Mouse (Mus musculus): ENCODE measurements around the gene Tpk1. TPM values are rescaled to one million over a fixed set of nuclear protein-coding genes. Genes with fewer than 3 reads are reported as not detected.
A peak's percentile ranks its signal among the peaks of the same experiment; 100 is the strongest.

Gene Tpk1
- polyA plus RNA-seq, 1 experiment from 2014 or later: 8.2 TPM

- H3K27me3 ChIP-seq (replicated peaks; ENCODE audit: control insufficient read depth, insufficient read depth, low read length): no peaks in the 10 kb centered on the region
- H3K4me1 ChIP-seq (ENCODE audit: control insufficient read depth, insufficient read depth, low read length): no peaks in the 10 kb centered on the region
- no peak overlapping the region for H3K27ac ChIP-seq (replicated peaks; ENCODE audit: low read depth, low read length)
- no peaks in the 10 kb centered on the region for H3K36me3 ChIP-seq (ENCODE audit: control insufficient read depth, insufficient read depth, low read length)
- H3K4me3 ChIP-seq (ENCODE audit: low read depth, low read length): no peak overlapping the region
- ATAC-seq (ENCODE audit: low read depth): no peak
- DNase-seq (ENCODE audit: low spot score): no peak
- no peak overlapping the region for H3K4me2 ChIP-seq (ENCODE audit: low read depth, low read length)
- H3K9me3 ChIP-seq (ENCODE audit: control insufficient read depth, low read length): no peaks in the 10 kb centered on the region
- H3K9ac ChIP-seq (ENCODE audit: low read depth, low read length): no peak overlapping the region
- WGBS: 82% methylated on average over 2 of the region's 2 CpGs
Measured at GRCm38 (mm10) chr6:43462189-43462848, 203.8 kb downstream of the Tpk1 start.

- Histone ChIP-seq H3K27me3 (replicated peaks; ENCODE audit: control insufficient read depth, insufficient read depth, low read length) (no peaks in the 10 kb centered on the region), H3K9me3 (ENCODE audit: control insufficient read depth, low read length) (no peaks in the 10 kb centered on the region), H3K36me3 (ENCODE audit: control insufficient read depth, insufficient read depth, low read length) (no peaks in the 10 kb centered on the region), H3K4me1 (ENCODE audit: control insufficient read depth, insufficient read depth, low read length) (no peaks in the 10 kb centered on the region), H3K27ac (replicated peaks; ENCODE audit: low read depth, low read length) (no peak overlapping the region), H3K4me3 (ENCODE audit: low read depth, low read length) (no peak overlapping the region), H3K4me2 (ENCODE audit: low read depth, low read length) (no peak overlapping the region), H3K9ac (ENCODE audit: low read depth, low read length) (no peak overlapping the region)
- DNase-seq (ENCODE audit: low spot score) (peak; percentile 45), ATAC-seq (ENCODE audit: low read depth) (no peak)
- WGBS: 55% methylated on average over 2 of the region's 2 CpGs
Measured at GRCm38 (mm10) chr6:43459082-43459481, 207.0 kb downstream of the Tpk1 start.

GRCm38 (mm10) chr6:43457989-43458388 lies 208.1 kb downstream of the Tpk1 start:
- Histone ChIP-seq H3K4me3 (ENCODE audit: low read depth, low read length) (no peak overlapping the region), H3K4me2 (ENCODE audit: low read depth, low read length) (no peak overlapping the region), H3K4me1 (ENCODE audit: control insufficient read depth, insufficient read depth, low read length) (no peaks in the 10 kb centered on the region), H3K36me3 (ENCODE audit: control insufficient read depth, insufficient read depth, low read length) (no peaks in the 10 kb centered on the region), H3K27ac (replicated peaks; ENCODE audit: low read depth, low read length) (no peak overlapping the region), H3K27me3 (replicated peaks; ENCODE audit: control insufficient read depth, insufficient read depth, low read length) (no peaks in the 10 kb centered on the region), H3K9me3 (ENCODE audit: control insufficient read depth, low read length) (no peaks in the 10 kb centered on the region), H3K9ac (ENCODE audit: low read depth, low read length) (no peak overlapping the region)
- no peak for ATAC-seq (ENCODE audit: low read depth)
- WGBS: 82% methylated on average over 2 of the region's 2 CpGs
- no peak for DNase-seq (ENCODE audit: low spot score)

GRCm38 (mm10) chr6:43449498-43449897 lies 216.6 kb downstream of the Tpk1 start:
- H3K27ac ChIP-seq (replicated peaks; ENCODE audit: low read depth, low read length): no peak overlapping the region
- H3K27me3 ChIP-seq (replicated peaks; ENCODE audit: control insufficient read depth, insufficient read depth, low read length): no peaks in the 10 kb centered on the region
- no peaks in the 10 kb centered on the region for H3K36me3 ChIP-seq (ENCODE audit: control insufficient read depth, insufficient read depth, low read length)
- no peak for ATAC-seq (ENCODE audit: low read depth)
- H3K4me2 ChIP-seq (ENCODE audit: low read depth, low read length): no peak overlapping the region
- H3K9me3 ChIP-seq (ENCODE audit: control insufficient read depth, low read length): no peaks in the 10 kb centered on the region
- H3K4me3 ChIP-seq (ENCODE audit: low read depth, low read length): no peak overlapping the region
- DNase-seq (ENCODE audit: low spot score): no peak
- no peak overlapping the region for H3K9ac ChIP-seq (ENCODE audit: low read depth, low read length)
- H3K4me1 ChIP-seq (ENCODE audit: control insufficient read depth, insufficient read depth, low read length): no peaks in the 10 kb centered on the region
- 50% methylated on average over 2 of the region's 2 CpGs for WGBS

- WGBS: 89% methylated on average over 2 of the region's 2 CpGs
- Histone ChIP-seq H3K27ac (replicated peaks; ENCODE audit: low read depth, low read length) (no peak overlapping the region), H3K9ac (ENCODE audit: low read depth, low read length) (no peak overlapping the region), H3K4me3 (ENCODE audit: low read depth, low read length) (no peak overlapping the region), H3K4me1 (ENCODE audit: control insufficient read depth, insufficient read depth, low read length) (no peaks in the 10 kb centered on the region), H3K27me3 (replicated peaks; ENCODE audit: control insufficient read depth, insufficient read depth, low read length) (no peaks in the 10 kb centered on the region), H3K9me3 (ENCODE audit: control insufficient read depth, low read length) (no peaks in the 10 kb centered on the region), H3K36me3 (ENCODE audit: control insufficient read depth, insufficient read depth, low read length) (no peaks in the 10 kb centered on the region), H3K4me2 (ENCODE audit: low read depth, low read length) (no peak overlapping the region)
- ATAC-seq (ENCODE audit: low read depth): no peak
- no peak for DNase-seq (ENCODE audit: low spot score)
Measured at GRCm38 (mm10) chr6:43445856-43446255, 220.2 kb downstream of the Tpk1 start.

GRCm38 (mm10) chr6:43442191-43442590 lies 223.9 kb downstream of the Tpk1 start:
- H3K27ac ChIP-seq (replicated peaks; ENCODE audit: low read depth, low read length): no peak overlapping the region
- H3K9ac ChIP-seq (ENCODE audit: low read depth, low read length): no peak overlapping the region
- 85% methylated on average over 3 of the region's 3 CpGs for WGBS
- no peaks in the 10 kb centered on the region for H3K36me3 ChIP-seq (ENCODE audit: control insufficient read depth, insufficient read depth, low read length)
- H3K4me1 ChIP-seq (ENCODE audit: control insufficient read depth, insufficient read depth, low read length): no peaks in the 10 kb centered on the region
- H3K9me3 ChIP-seq (ENCODE audit: control insufficient read depth, low read length): no peaks in the 10 kb centered on the region
- H3K4me3 ChIP-seq (ENCODE audit: low read depth, low read length): no peak overlapping the region
- H3K4me2 ChIP-seq (ENCODE audit: low read depth, low read length): no peak overlapping the region
- DNase-seq (ENCODE audit: low spot score): no peak
- no peak for ATAC-seq (ENCODE audit: low read depth)
- H3K27me3 ChIP-seq (replicated peaks; ENCODE audit: control insufficient read depth, insufficient read depth, low read length): no peaks in the 10 kb centered on the region

GRCm38 (mm10) chr6:43435987-43436541 lies 230.0 kb downstream of the Tpk1 start:
- H3K27ac ChIP-seq (replicated peaks; ENCODE audit: low read depth, low read length): no peak overlapping the region
- H3K4me1 ChIP-seq (ENCODE audit: control insufficient read depth, insufficient read depth, low read length): no peaks in the 10 kb centered on the region
- H3K4me2 ChIP-seq (ENCODE audit: low read depth, low read length): no peak overlapping the region
- no peak for ATAC-seq (ENCODE audit: low read depth)
- no peak overlapping the region for H3K9ac ChIP-seq (ENCODE audit: low read depth, low read length)
- no peaks in the 10 kb centered on the region for H3K9me3 ChIP-seq (ENCODE audit: control insufficient read depth, low read length)
- no peak overlapping the region for H3K4me3 ChIP-seq (ENCODE audit: low read depth, low read length)
- 75% methylated on average over 2 of the region's 2 CpGs for WGBS
- H3K27me3 ChIP-seq (replicated peaks; ENCODE audit: control insufficient read depth, insufficient read depth, low read length): no peaks in the 10 kb centered on the region
- DNase-seq (ENCODE audit: low spot score): peak; percentile 36
- no peaks in the 10 kb centered on the region for H3K36me3 ChIP-seq (ENCODE audit: control insufficient read depth, insufficient read depth, low read length)

GRCm38 (mm10) chr6:43434365-43434764 lies 231.7 kb downstream of the Tpk1 start:
- no peaks in the 10 kb centered on the region for H3K36me3 ChIP-seq (ENCODE audit: control insufficient read depth, insufficient read depth, low read length)

GRCm38 (mm10) chr6:43424978-43425377 lies 241.1 kb downstream of the Tpk1 start:
- Histone ChIP-seq H3K4me1 (ENCODE audit: control insufficient read depth, insufficient read depth, low read length) (no peaks in the 10 kb centered on the region), H3K4me3 (ENCODE audit: low read depth, low read length) (no peak overlapping the region), H3K36me3 (ENCODE audit: control insufficient read depth, insufficient read depth, low read length) (no peaks in the 10 kb centered on the region), H3K9me3 (ENCODE audit: control insufficient read depth, low read length) (no peaks in the 10 kb centered on the region), H3K27ac (replicated peaks; ENCODE audit: low read depth, low read length) (no peak overlapping the region), H3K9ac (ENCODE audit: low read depth, low read length) (no peak overlapping the region), H3K4me2 (ENCODE audit: low read depth, low read length) (no peak overlapping the region), H3K27me3 (replicated peaks; ENCODE audit: control insufficient read depth, insufficient read depth, low read length) (no peaks in the 10 kb centered on the region)
- WGBS: 46% methylated on average over 4 of the region's 4 CpGs
- peak; percentile 13 for DNase-seq (ENCODE audit: low spot score)
- ATAC-seq (ENCODE audit: low read depth): no peak

More at GRCm38 (mm10) chr6:43434365-43434764, 231.7 kb downstream of the Tpk1 start:
- Histone ChIP-seq H3K27me3 (replicated peaks; ENCODE audit: control insufficient read depth, insufficient read depth, low read length) (no peaks in the 10 kb centered on the region), H3K4me3 (ENCODE audit: low read depth, low read length) (no peak overlapping the region), H3K27ac (replicated peaks; ENCODE audit: low read depth, low read length) (no peak overlapping the region), H3K9me3 (ENCODE audit: control insufficient read depth, low read length) (no peaks in the 10 kb centered on the region), H3K4me2 (ENCODE audit: low read depth, low read length) (no peak overlapping the region), H3K9ac (ENCODE audit: low read depth, low read length) (no peak overlapping the region), H3K4me1 (ENCODE audit: control insufficient read depth, insufficient read depth, low read length) (no peaks in the 10 kb centered on the region)
- 84% methylated on average over 1 of the region's 1 CpGs for WGBS
- DNase-seq (ENCODE audit: low spot score): no peak
- no peak for ATAC-seq (ENCODE audit: low read depth)
